ENCODE assay signal across 8 mouse cellular contexts in genomic region chr2:59830151-59830550, GRCm38 (mm10). TPM values are rescaled to one million over a fixed set of nuclear protein-coding genes. Genes with fewer than 3 reads are reported as not detected.
DNase-seq lines count a peak whose midpoint lies in the region; ATAC-seq lines count a peak whose summit lies in the region.

No protein-coding gene starts in this region.

- peak; percentile 23; the same call in 1 of the 2 replicates for ATAC-seq in forebrain, embryonic 16.5 days
- ATAC-seq in kidney, embryonic 15.5 days (replicated peaks; ENCODE audit: low FRiP score) = peak; percentile 57
- ATAC-seq in midbrain, embryonic 12.5 days (ENCODE audit: low FRiP score, low read depth) = peak; percentile 42

- no peak overlapping the region for H3K4me3 ChIP-seq in forebrain, embryonic 16.5 days (replicated peaks; ENCODE audit: low read length)
- H3K4me3 ChIP-seq in kidney, embryonic 15.5 days (replicated peaks) = no peak overlapping the region
- H3K4me3 ChIP-seq in midbrain, embryonic 12.5 days = no peak overlapping the region

- H3K4me1 ChIP-seq in forebrain, embryonic 16.5 days (replicated peaks; ENCODE audit: control insufficient read depth, insufficient read depth, low read length) = peaks cover 24% of the 10 kb centered on the region
- peaks cover 42% of the 10 kb centered on the region for H3K4me1 ChIP-seq in kidney, embryonic 15.5 days
- peaks cover 29% of the 10 kb centered on the region for H3K4me1 ChIP-seq in midbrain, embryonic 12.5 days

- WGBS in forebrain, embryonic 16.5 days = 23% methylated on average over 9 of the region's 9 CpGs
- 17% methylated on average over 9 of the region's 9 CpGs for WGBS in kidney, embryonic 15.5 days
- WGBS in midbrain, embryonic 12.5 days = 27% methylated on average over 9 of the region's 9 CpGs

- H3K27me3 ChIP-seq in forebrain, embryonic 16.5 days (replicated peaks; ENCODE audit: control insufficient read depth, insufficient read depth, low read length) = no peaks in the 10 kb centered on the region
- H3K27me3 ChIP-seq in kidney, embryonic 15.5 days = no peaks in the 10 kb centered on the region
- H3K27me3 ChIP-seq in midbrain, embryonic 12.5 days = peaks cover 11% of the 10 kb centered on the region; the same call in 1 of the 2 replicates

- H3K27ac ChIP-seq in forebrain, embryonic 16.5 days (ENCODE audit: low read length) = no peak overlapping the region
- H3K27ac ChIP-seq in kidney, embryonic 15.5 days = peak overlapping the region; percentile 85
- no peak overlapping the region for H3K27ac ChIP-seq in midbrain, embryonic 12.5 days (replicated peaks)

- DNase-seq in right cerebral cortex, postnatal 10 days (ENCODE audit: low spot score in 2 of 2) = peak; percentile 49
- no peak for DNase-seq in right cerebral cortex, adult 2 months (ENCODE audit: low spot score in 2 of 2)
- DNase-seq in urinary bladder, adult 18-20 months (ENCODE audit: low spot score in 2 of 2) = no peak
- no peak for DNase-seq in adrenal gland, adult 2 months
- no peak for DNase-seq in right cerebral cortex, postnatal 4 days

- no peaks in the 10 kb centered on the region for H3K36me3 ChIP-seq in forebrain, embryonic 16.5 days (ENCODE audit: control insufficient read depth, insufficient read depth)
- peaks cover 48% of the 10 kb centered on the region for H3K36me3 ChIP-seq in kidney, embryonic 15.5 days
- no peaks in the 10 kb centered on the region for H3K36me3 ChIP-seq in midbrain, embryonic 12.5 days

- H3K9ac ChIP-seq in forebrain, embryonic 16.5 days (replicated peaks; ENCODE audit: low read depth, low read length) = no peak overlapping the region
- H3K9ac ChIP-seq in kidney, embryonic 15.5 days = no peak overlapping the region
- no peak overlapping the region for H3K9ac ChIP-seq in midbrain, embryonic 12.5 days (replicated peaks)

- H3K4me2 ChIP-seq in forebrain, embryonic 16.5 days (ENCODE audit: low read length) = no peak overlapping the region
- H3K4me2 ChIP-seq in kidney, embryonic 15.5 days = no peak overlapping the region
- H3K4me2 ChIP-seq in midbrain, embryonic 12.5 days (replicated peaks) = no peak overlapping the region

- H3K9me3 ChIP-seq in forebrain, embryonic 16.5 days (ENCODE audit: control insufficient read depth, low read length) = no peaks in the 10 kb centered on the region
- no peaks in the 10 kb centered on the region for H3K9me3 ChIP-seq in kidney, embryonic 15.5 days (replicated peaks)
- no peaks in the 10 kb centered on the region for H3K9me3 ChIP-seq in midbrain, embryonic 12.5 days

RNA-seq across cellular contexts. Expression of gene Wdsub1, which starts 52.2 kb away (rescaled TPM):
- polyA plus RNA-seq in forebrain, embryonic 16.5 days (2015; fragmentation: Nextera tagmentation; extraction: Ambion mirVana) = 8.9 and 14.0 TPM in 2 replicates
- polyA plus RNA-seq in kidney, embryonic 15.5 days (2015; fragmentation: Nextera tagmentation; extraction: Ambion mirVana) = 38.1 and 41.2 TPM in 2 replicates
- polyA plus RNA-seq in midbrain, embryonic 12.5 days (2016; fragmentation: Nextera tagmentation; extraction: Ambion mirVana) = 16.1 and 17.6 TPM in 2 replicates
- 10 to 100 TPM; 12.6 to 23.5 TPM for total RNA-seq in adrenal gland, adult 2 months (2021)
- polyA plus RNA-seq in adrenal gland, adult 2 months (2012; rRNA removed) = 76.3 and 87.6 TPM in 2 replicates

Comparison
In these comparisons a context has a peak if more than half of its experiments do, and no peak if none do; other contexts are left out.
1. DNase-seq: peak in right cerebral cortex, postnatal 10 days (2 of 2); none in right cerebral cortex, adult 2 months (0 of 2), urinary bladder, adult 18-20 months (0 of 2), adrenal gland, adult 2 months (single experiment) and right cerebral cortex, postnatal 4 days (single experiment).
2. Peak in every context shown above with its lines, with median percentiles within 50 percentile points of each other: ATAC-seq.